Mouse (Mus musculus): ENCODE measurements at regions not wholly inside any gene's neighbourhood (a gene's known extent, or its start where the extent isn't known, plus 50 kb on each side); places are given as distances from the start of the nearest gene placed in this dataset.
"Not testable (repeated sequence)": the region's sequence is repeated elsewhere in the genome, so short reads cannot be mapped to it uniquely, and the experiment has no call there.

GRCm38 (mm10) chr12:45287759-45288158, 213.2 kb upstream of the Stxbp6 start:
- no peak for DNase-seq

- DNase-seq = no peak
Observed at GRCm38 (mm10) chr12:45256309-45256708, 181.8 kb upstream of the Stxbp6 start.

GRCm38 (mm10) chr12:45211131-45211530, 136.6 kb upstream of the Stxbp6 start:
- no peak for DNase-seq

GRCm38 (mm10) chr12:45195304-45195920, 120.9 kb upstream of the Stxbp6 start:
- DNase-seq = no peak

- no peak for DNase-seq
Observed at GRCm38 (mm10) chr12:45187149-45187548, 112.6 kb upstream of the Stxbp6 start.

GRCm38 (mm10) chr12:45184510-45184909, 110.0 kb upstream of the Stxbp6 start:
- no peak for DNase-seq

- DNase-seq = no peak
Observed at GRCm38 (mm10) chr12:45177454-45177853, 102.9 kb upstream of the Stxbp6 start.

GRCm38 (mm10) chr12:45175259-45175658, 100.8 kb upstream of the Stxbp6 start:
- not testable (repeated sequence) for DNase-seq

GRCm38 (mm10) chr12:45171927-45172642, 97.6 kb upstream of the Stxbp6 start:
- peak; percentile 77 for DNase-seq

GRCm38 (mm10) chr12:45162011-45162410, 87.5 kb upstream of the Stxbp6 start:
- no peak for DNase-seq

- DNase-seq = not testable (repeated sequence)
Observed at GRCm38 (mm10) chr12:45161581-45161980, 87.1 kb upstream of the Stxbp6 start.

- DNase-seq = no peak
Observed at GRCm38 (mm10) chr12:45158986-45159385, 84.5 kb upstream of the Stxbp6 start.

GRCm38 (mm10) chr12:45137438-45138018, 63.0 kb upstream of the Stxbp6 start:
- no peak for DNase-seq

GRCm38 (mm10) chr12:45133415-45133814, 58.9 kb upstream of the Stxbp6 start:
- DNase-seq = no peak

- DNase-seq = no peak
Observed at GRCm38 (mm10) chr12:45131139-45131538, 56.6 kb upstream of the Stxbp6 start.

- no peak for DNase-seq
Observed at GRCm38 (mm10) chr12:45125866-45126265, 51.4 kb upstream of the Stxbp6 start.

Data from gastrocnemius, postnatal 10 days (tissue).